Mouse (Mus musculus): ENCODE results near the gene Slc37a4. TPM values are rescaled to one million over a fixed set of nuclear protein-coding genes. Genes with fewer than 3 reads are reported as not detected.
"Not testable (repeated sequence)": the region's sequence is repeated elsewhere in the genome, so short reads cannot be mapped to it uniquely, and the experiment has no call there.

Gene Slc37a4
- 90.4 and 96.0 TPM in 2 replicates for polyA plus RNA-seq (2012; rRNA removed)

- DNase-seq (ENCODE audit: low read depth), result peak; percentile 83
Measured at GRCm38 (mm10) chr9:44396684-44397411, at the start of gene Slc37a4. Slc37a4 (plus strand) TSS chr9:44396852.

GRCm38 (mm10) chr9:44347166-44347565, 49.5 kb upstream of the Slc37a4 start:
- no peak for DNase-seq (ENCODE audit: low read depth)

GRCm38 (mm10) chr9:44347621-44348020, 49.0 kb upstream of the Slc37a4 start:
- no peak for DNase-seq (ENCODE audit: low read depth)

GRCm38 (mm10) chr9:44348546-44348945, 48.1 kb upstream of the Slc37a4 start:
- no peak for DNase-seq (ENCODE audit: low read depth)

GRCm38 (mm10) chr9:44351396-44351795, 45.3 kb upstream of the Slc37a4 start:
- DNase-seq (ENCODE audit: low read depth), result no peak

GRCm38 (mm10) chr9:44352337-44352736, 44.3 kb upstream of the Slc37a4 start:
- DNase-seq (ENCODE audit: low read depth), result no peak

GRCm38 (mm10) chr9:44353142-44353541, 43.5 kb upstream of the Slc37a4 start:
- no peak for DNase-seq (ENCODE audit: low read depth)

GRCm38 (mm10) chr9:44357207-44357606, 39.4 kb upstream of the Slc37a4 start:
- no peak for DNase-seq (ENCODE audit: low read depth)

- peak; percentile 61 for DNase-seq (ENCODE audit: low read depth)
Measured at GRCm38 (mm10) chr9:44361190-44361917, 35.3 kb upstream of the Slc37a4 start, which contains the start of gene Vps11. Vps11 (minus strand) TSS chr9:44361670.

- DNase-seq (ENCODE audit: low read depth), result not testable (repeated sequence)
Measured at GRCm38 (mm10) chr9:44361931-44362330, 34.7 kb upstream of the Slc37a4 start.

- no peak for DNase-seq (ENCODE audit: low read depth)
Measured at GRCm38 (mm10) chr9:44364480-44364879, 32.2 kb upstream of the Slc37a4 start.

GRCm38 (mm10) chr9:44373386-44373785, 23.3 kb upstream of the Slc37a4 start:
- no peak for DNase-seq (ENCODE audit: low read depth)

GRCm38 (mm10) chr9:44376141-44376540, 20.5 kb upstream of the Slc37a4 start:
- no peak for DNase-seq (ENCODE audit: low read depth)

- DNase-seq (ENCODE audit: low read depth), result not testable (repeated sequence)
Measured at GRCm38 (mm10) chr9:44377335-44377734, 19.3 kb upstream of the Slc37a4 start.

- no peak for DNase-seq (ENCODE audit: low read depth)
Measured at GRCm38 (mm10) chr9:44378153-44378730, 18.4 kb upstream of the Slc37a4 start.

GRCm38 (mm10) chr9:44379054-44379834, 17.4 kb upstream of the Slc37a4 start, which contains the start of gene Hyou1:
Hyou1 (plus strand) TSS chr9:44379490.
- DNase-seq (ENCODE audit: low read depth), result no peak

GRCm38 (mm10) chr9:44379862-44380261, 16.8 kb upstream of the Slc37a4 start:
- DNase-seq (ENCODE audit: low read depth), result no peak

GRCm38 (mm10) chr9:44384596-44384995, 12.1 kb upstream of the Slc37a4 start:
- no peak for DNase-seq (ENCODE audit: low read depth)

- DNase-seq (ENCODE audit: low read depth), result no peak
Measured at GRCm38 (mm10) chr9:44387221-44387620, 9.4 kb upstream of the Slc37a4 start.

- no peak for DNase-seq (ENCODE audit: low read depth)
Measured at GRCm38 (mm10) chr9:44389273-44389672, 7.4 kb upstream of the Slc37a4 start.

- DNase-seq (ENCODE audit: low read depth), result no peak
Measured at GRCm38 (mm10) chr9:44391466-44391865, 5.2 kb upstream of the Slc37a4 start.

- DNase-seq (ENCODE audit: low read depth), result no peak
Measured at GRCm38 (mm10) chr9:44398087-44398486, 1.4 kb downstream of the Slc37a4 start.
